Mouse (Mus musculus) embryonic facial prominence, embryonic 10.5 days (tissue): ENCODE measurements at regions not wholly inside any gene's neighbourhood (a gene's known extent, or its start where the extent isn't known, plus 50 kb on each side); places are given as distances from the start of the nearest gene placed in this dataset.

Experiments used
- DNase-seq: peaks from one replicate; pipeline ENCODE4 v3.0.0-alpha.2; 2017; ENCODE audit warnings: low spot score
- H3K27ac ChIP-seq: fragments of 300-500 bp; sonication (generic); replicated peaks from 2 replicates; pipeline ENCODE4 v1.5.1; 2016; ENCODE audit warnings: mild to moderate bottlenecking
- H3K27me3 ChIP-seq: fragments of 300-500 bp; sonication (generic); replicated peaks from 2 replicates; pipeline ENCODE4 v1.6.1; 2016; ENCODE audit warnings: low read depth, mild to moderate bottlenecking; ENCODE audit not compliant: poor library complexity, severe bottlenecking
- H3K36me3 ChIP-seq: fragments of 300-500 bp; sonication (generic); replicated peaks from 2 replicates; pipeline ENCODE4 v1.6.1; 2016; ENCODE audit warnings: mild to moderate bottlenecking, moderate library complexity
- H3K4me1 ChIP-seq: fragments of 300-500 bp; sonication (generic); 2 replicates; pipeline ENCODE4 v1.6.1; 2016
- H3K4me3 ChIP-seq: fragments of 300-500 bp; sonication (generic); 2 replicates; pipeline ENCODE4 v1.5.1; 2016; ENCODE audit warnings: mild to moderate bottlenecking, moderate library complexity
- H3K9me3 ChIP-seq: fragments of 300-500 bp; sonication (generic); 2 replicates; pipeline ENCODE4 v1.6.1; 2016; ENCODE audit warnings: mild to moderate bottlenecking
- WGBS: fragments of 180-500 bp; shearing (Covaris S2); methylation state at CpG from one replicate; pipeline ENCODE4 v1.1.7; 2016; 5-methylcytosine and 5-hydroxymethylcytosine counted together

GRCm38 (mm10) chr11:71642886-71643285 lies 106.8 kb upstream of the Wscd1 start:
- Histone ChIP-seq H3K4me1 (no peaks in the 10 kb centered on the region), H3K36me3 (no peaks in the 10 kb centered on the region), H3K9me3 (no peaks in the 10 kb centered on the region), H3K27ac (no peak overlapping the region), H3K4me3 (no peak overlapping the region), H3K27me3 (no peaks in the 10 kb centered on the region)
- DNase-seq: no peak
- WGBS: 86% methylated on average over 5 of the region's 5 CpGs

DNA sequence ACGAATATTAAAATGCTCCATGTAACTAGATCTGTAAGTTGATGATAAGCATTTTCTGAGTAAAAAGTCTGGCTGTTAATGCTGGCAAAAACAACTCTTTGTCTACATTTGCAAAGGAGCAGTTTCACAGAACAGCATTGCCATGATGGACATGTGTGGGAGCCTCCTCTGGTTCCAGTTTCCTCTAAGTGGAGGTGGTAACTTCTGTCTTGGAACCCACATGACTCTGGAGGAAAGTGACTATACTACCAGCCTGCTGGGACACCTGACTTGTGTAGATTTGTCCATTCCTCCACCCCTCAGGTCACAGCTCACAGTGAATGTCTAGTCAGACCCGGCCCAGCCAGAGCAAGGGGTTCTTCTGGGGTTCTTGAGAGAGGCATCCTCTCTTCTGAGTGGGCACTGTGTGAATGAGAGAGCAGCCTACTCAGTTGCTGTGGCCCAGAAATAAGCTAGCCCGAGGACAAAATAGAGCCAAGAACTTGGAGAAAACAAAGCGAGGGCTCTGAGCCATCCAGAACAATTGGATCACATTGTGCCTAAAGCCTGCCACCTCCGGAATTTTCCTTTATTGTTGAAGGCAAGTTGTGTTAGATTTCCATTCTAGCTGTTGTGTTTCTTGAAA lies 97.9 kb upstream of the Wscd1 start:
- DNase-seq: no peak
- Histone ChIP-seq H3K27me3 (no peaks in the 10 kb centered on the region), H3K36me3 (no peaks in the 10 kb centered on the region), H3K9me3 (no peaks in the 10 kb centered on the region), H3K4me3 (no peak overlapping the region), H3K4me1 (no peaks in the 10 kb centered on the region), H3K27ac (no peak overlapping the region)
- 89% methylated on average over 5 of the region's 5 CpGs for WGBS

GRCm38 (mm10) chr11:71652381-71652775 lies 97.3 kb upstream of the Wscd1 start:
- H3K36me3 ChIP-seq: no peaks in the 10 kb centered on the region
- H3K4me3 ChIP-seq: no peak overlapping the region
- H3K9me3 ChIP-seq: no peaks in the 10 kb centered on the region
- no peaks in the 10 kb centered on the region for H3K27me3 ChIP-seq
- no peak overlapping the region for H3K27ac ChIP-seq
- DNase-seq: no peak
- H3K4me1 ChIP-seq: no peaks in the 10 kb centered on the region
- 80% methylated on average over 5 of the region's 5 CpGs for WGBS

GRCm38 (mm10) chr11:71658346-71658745 lies 91.4 kb upstream of the Wscd1 start:
- WGBS: 50% methylated on average over 2 of the region's 2 CpGs

DNA sequence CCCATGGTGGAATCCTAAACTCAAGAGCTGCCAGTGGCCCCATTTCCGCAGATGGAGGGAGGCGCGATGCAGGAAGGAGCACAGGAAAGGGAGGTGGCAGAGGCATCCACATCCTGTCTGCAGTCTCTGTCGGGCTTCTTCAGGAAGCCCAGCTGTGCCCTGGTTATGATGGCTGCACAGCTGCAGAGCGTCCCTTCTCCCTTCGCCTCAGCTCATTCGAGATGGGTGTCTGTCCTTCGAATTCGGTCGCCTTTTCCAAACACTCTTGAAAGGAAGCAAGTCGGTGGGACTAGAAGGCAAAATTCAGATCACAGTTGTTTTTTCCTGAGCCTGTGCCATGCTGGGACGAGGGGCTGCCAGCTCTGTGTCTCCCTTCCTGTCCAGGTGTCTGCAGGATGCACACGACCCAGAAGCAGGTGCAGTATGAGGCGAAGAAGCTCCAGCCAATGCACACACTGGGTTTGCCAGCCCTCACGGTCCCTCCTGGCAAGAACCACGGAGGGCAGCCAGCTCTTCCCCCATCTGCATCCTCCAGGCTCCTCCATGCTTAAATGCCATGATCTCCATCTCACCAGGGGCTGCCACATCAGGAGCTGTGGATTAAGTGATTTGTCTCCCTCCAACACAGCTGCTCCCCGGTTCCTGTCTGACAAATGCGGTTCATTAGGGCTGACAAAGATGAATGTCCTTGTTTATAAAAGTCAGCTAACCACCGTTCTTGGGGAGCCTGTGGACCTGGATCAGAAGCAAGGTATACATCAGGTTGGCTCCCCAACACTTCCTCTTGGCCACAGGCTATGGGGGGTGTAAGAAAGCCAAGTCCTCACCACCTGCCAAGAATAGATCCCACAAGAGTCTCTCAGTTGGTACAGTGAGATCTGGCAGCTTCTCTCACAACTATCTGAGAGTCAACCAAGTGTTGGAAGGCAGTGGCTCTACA lies 79.3 kb upstream of the Wscd1 start:
- Histone ChIP-seq H3K4me1 (peaks cover 7% of the 10 kb centered on the region; the same call in 1 of the 2 replicates), H3K4me3 (no peak overlapping the region), H3K36me3 (no peaks in the 10 kb centered on the region), H3K9me3 (no peaks in the 10 kb centered on the region), H3K27ac (no peak overlapping the region), H3K27me3 (no peaks in the 10 kb centered on the region)
- WGBS: 77% methylated on average over 19 of the region's 19 CpGs
- DNase-seq: no peak

More at GRCm38 (mm10) chr11:71658346-71658745, 91.4 kb upstream of the Wscd1 start:
- no peak overlapping the region for H3K4me3 ChIP-seq
- H3K9me3 ChIP-seq: no peaks in the 10 kb centered on the region
- DNase-seq: no peak
- no peaks in the 10 kb centered on the region for H3K36me3 ChIP-seq
- no peaks in the 10 kb centered on the region for H3K4me1 ChIP-seq
- no peaks in the 10 kb centered on the region for H3K27me3 ChIP-seq
- H3K27ac ChIP-seq: no peak overlapping the region

GRCm38 (mm10) chr11:71672171-71673050 lies 77.3 kb upstream of the Wscd1 start:
- DNase-seq: peak; percentile 32
- 59% methylated on average over 8 of the region's 8 CpGs for WGBS
- Histone ChIP-seq H3K4me1 (peaks cover 7% of the 10 kb centered on the region; the same call in 1 of the 2 replicates), H3K9me3 (no peaks in the 10 kb centered on the region), H3K27me3 (no peaks in the 10 kb centered on the region), H3K4me3 (no peak overlapping the region), H3K36me3 (no peaks in the 10 kb centered on the region), H3K27ac (no peak overlapping the region)

- WGBS: 43% methylated on average over 5 of the region's 5 CpGs
- Histone ChIP-seq H3K27me3 (no peaks in the 10 kb centered on the region), H3K36me3 (no peaks in the 10 kb centered on the region), H3K4me3 (no peak overlapping the region), H3K27ac (no peak overlapping the region), H3K9me3 (no peaks in the 10 kb centered on the region), H3K4me1 (peaks cover 7% of the 10 kb centered on the region; the same call in 1 of the 2 replicates)
- DNase-seq: peak; percentile 64
Measured at GRCm38 (mm10) chr11:71674319-71674718, 75.4 kb upstream of the Wscd1 start.

DNA sequence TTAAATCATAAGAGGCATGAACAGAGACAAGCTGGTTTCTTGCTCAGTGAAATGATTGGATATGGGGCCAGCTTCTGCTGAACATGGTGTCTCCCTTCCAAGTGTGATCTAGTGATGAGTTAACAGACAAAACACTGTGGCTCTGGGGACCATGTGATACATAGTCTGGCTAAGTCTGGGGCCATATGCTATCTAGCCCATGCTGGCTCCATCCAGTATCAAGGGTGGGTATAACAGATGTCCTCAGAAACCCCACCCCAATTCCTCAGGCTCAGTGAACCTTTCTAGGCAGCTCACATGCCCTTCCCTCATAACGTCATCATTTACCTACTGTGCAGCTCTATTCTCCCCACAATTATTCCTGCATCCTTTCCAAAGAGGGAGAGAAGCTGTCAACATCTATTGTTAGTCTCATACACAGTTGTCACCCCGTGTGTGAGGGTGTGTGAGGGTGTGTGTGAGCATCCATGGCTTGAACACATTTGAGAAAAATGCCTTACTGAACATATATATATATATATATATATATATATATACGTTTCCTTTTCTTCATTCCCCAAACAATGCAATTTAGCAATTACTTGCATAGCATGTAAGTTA lies 73.9 kb upstream of the Wscd1 start:
- DNase-seq: no peak
- WGBS: 71% methylated on average over 3 of the region's 3 CpGs

GRCm38 (mm10) chr11:71697017-71697416 lies 52.7 kb upstream of the Wscd1 start:
- no peaks in the 10 kb centered on the region for H3K27me3 ChIP-seq
- H3K4me3 ChIP-seq: no peak overlapping the region
- WGBS: 55% methylated on average over 3 of the region's 3 CpGs
- no peaks in the 10 kb centered on the region for H3K9me3 ChIP-seq
- H3K27ac ChIP-seq: no peak overlapping the region
- DNase-seq: no peak
- H3K36me3 ChIP-seq: no peaks in the 10 kb centered on the region
- H3K4me1 ChIP-seq: no peaks in the 10 kb centered on the region

More for the DNA sequence above, 73.9 kb upstream of the Wscd1 start:
- Histone ChIP-seq H3K36me3 (no peaks in the 10 kb centered on the region), H3K27me3 (no peaks in the 10 kb centered on the region), H3K4me3 (no peak overlapping the region), H3K4me1 (peaks cover 5% of the 10 kb centered on the region; the same call in 1 of the 2 replicates), H3K27ac (no peak overlapping the region), H3K9me3 (no peaks in the 10 kb centered on the region)

DNA sequence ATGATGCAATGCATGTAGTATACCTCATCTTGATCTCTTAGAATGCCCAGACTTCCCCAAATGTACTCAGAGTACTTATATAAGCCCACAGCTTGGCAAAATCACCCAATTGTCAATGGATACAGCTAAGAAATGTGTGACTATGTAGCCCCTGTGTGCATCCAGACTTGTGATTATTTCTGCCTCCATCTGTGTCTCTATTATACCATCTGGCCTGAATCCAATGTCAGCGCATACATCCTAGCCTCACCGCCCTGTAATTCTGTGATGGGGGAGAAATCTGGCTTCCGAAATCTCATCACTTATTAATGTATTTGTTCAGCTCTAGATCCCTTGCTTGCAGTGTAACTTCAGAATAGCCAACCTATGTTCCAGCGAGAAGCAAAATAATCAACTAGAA lies 50.9 kb upstream of the Wscd1 start:
- Histone ChIP-seq H3K27ac (no peak overlapping the region), H3K9me3 (no peaks in the 10 kb centered on the region), H3K27me3 (no peaks in the 10 kb centered on the region), H3K4me3 (no peak overlapping the region), H3K36me3 (no peaks in the 10 kb centered on the region), H3K4me1 (no peaks in the 10 kb centered on the region)
- no peak for DNase-seq
- 95% methylated on average over 4 of the region's 4 CpGs for WGBS
